ENCODE assay signal across 8 mouse cellular contexts in genomic region chrX:144688142-144688206, GRCm38 (mm10). TPM values are rescaled to one million over a fixed set of nuclear protein-coding genes. Genes with fewer than 3 reads are reported as not detected.
A peak's percentile ranks its signal among the peaks of the same experiment; 100 is the strongest.
DNase-seq lines count a peak whose midpoint lies in the region; ATAC-seq and TF ChIP-seq lines count a peak whose summit lies in the region.

TSS of gene Trpc5 (minus strand) at chrX:144688180.

- H3K4me3 ChIP-seq in megakaryocyte, embryonic 14.5 days (replicated peaks), result peak within 1 kb of the TSS; percentile 85
- H3K4me3 ChIP-seq in limb, embryonic 15.5 days, result peak within 1 kb of the TSS; percentile 40
- peak within 1 kb of the TSS; percentile 37 for H3K4me3 ChIP-seq in stomach, postnatal 0 days (ENCODE audit: low read depth, low read length)

- no peak within 1 kb of the TSS for H3K27ac ChIP-seq in limb, embryonic 15.5 days
- no peak within 1 kb of the TSS for H3K27ac ChIP-seq in stomach, postnatal 0 days (replicated peaks)

- H3K4me2 ChIP-seq in limb, embryonic 15.5 days, result peak within 1 kb of the TSS; percentile 61
- H3K4me2 ChIP-seq in stomach, postnatal 0 days (replicated peaks; ENCODE audit: low read depth), result peak within 1 kb of the TSS; percentile 63

- no peak for TF ChIP-seq EP300 in stomach, postnatal 0 days (optimal IDR thresholded peaks at IDR 0.05)

- no peak for ATAC-seq in megakaryocyte, adult 5-6 weeks (ENCODE audit: poor library complexity, severe bottlenecking)
- ATAC-seq in limb, embryonic 15.5 days (ENCODE audit: insufficient number of reproducible peaks, low FRiP score, low TSS enrichment, low read depth), result no peak
- ATAC-seq in stomach, postnatal 0 days (ENCODE audit: low FRiP score, low TSS enrichment), result no peak

- DNase-seq in embryo, embryonic 9.5 days (ENCODE audit: extremely low spot score), result peak; percentile 1
- DNase-seq in embryo, embryonic 10.5 days (ENCODE audit: low spot score), result no peak
- no peak for DNase-seq in stomach, postnatal 0 days (ENCODE audit: low spot score)
- DNase-seq in cerebellum, postnatal 4 days (ENCODE audit: low spot score in 2 of 2), result no peak
- DNase-seq in adipocyte (ENCODE audit: low spot score), result no peak

- no peaks in the 10 kb centered on the region for H3K36me3 ChIP-seq in megakaryocyte, embryonic 14.5 days (replicated peaks; ENCODE audit: low read length)
- no peaks in the 10 kb centered on the region for H3K36me3 ChIP-seq in limb, embryonic 15.5 days
- H3K36me3 ChIP-seq in stomach, postnatal 0 days (ENCODE audit: control insufficient read depth, insufficient read depth, low read length), result no peaks in the 10 kb centered on the region

- H3K9me3 ChIP-seq in megakaryocyte, embryonic 14.5 days, result no peaks in the 10 kb centered on the region
- H3K9me3 ChIP-seq in limb, embryonic 15.5 days, result no peaks in the 10 kb centered on the region
- H3K9me3 ChIP-seq in stomach, postnatal 0 days (ENCODE audit: control insufficient read depth, low read length), result no peaks in the 10 kb centered on the region

- 25% methylated on average over 1 of the region's 1 CpGs for WGBS in limb, embryonic 15.5 days
- WGBS in stomach, postnatal 0 days, result 13% methylated on average over 1 of the region's 1 CpGs

- TF ChIP-seq CTCF in stomach, postnatal 0 days (IDR thresholded peaks at IDR 0.05; ENCODE audit: low read depth), result no peak

- peaks cover 16% of the 10 kb centered on the region; the same call in 1 of the 2 replicates for H3K4me1 ChIP-seq in megakaryocyte, embryonic 14.5 days
- no peaks in the 10 kb centered on the region for H3K4me1 ChIP-seq in limb, embryonic 15.5 days
- H3K4me1 ChIP-seq in stomach, postnatal 0 days (replicated peaks; ENCODE audit: control insufficient read depth, insufficient read depth), result no peaks in the 10 kb centered on the region

- no peak within 1 kb of the TSS for H3K9ac ChIP-seq in limb, embryonic 15.5 days
- peak within 1 kb of the TSS; percentile 8; the same call in 1 of the 2 replicates for H3K9ac ChIP-seq in stomach, postnatal 0 days (ENCODE audit: low read length)

- H3K27me3 ChIP-seq in megakaryocyte, embryonic 14.5 days (replicated peaks), result peaks cover 53% of the 10 kb centered on the region
- H3K27me3 ChIP-seq in limb, embryonic 15.5 days, result peaks cover 48% of the 10 kb centered on the region
- no peaks in the 10 kb centered on the region for H3K27me3 ChIP-seq in stomach, postnatal 0 days (ENCODE audit: control insufficient read depth, insufficient read depth, low read length)

RNA-seq across cellular contexts. Expression of gene Trpc5, which starts in this region (rescaled TPM):
- polyA plus RNA-seq in megakaryocyte, embryonic 14.5 days (2012; ENCODE audit: insufficient read depth, low replicate concordance), result not detected in 2 replicates
- not detected in 2 replicates for total RNA-seq in megakaryocyte, adult 5-6 weeks (2015)
- not detected in 2 replicates for total RNA-seq in megakaryocyte, adult 5-6 weeks (2017)
- polyA plus RNA-seq in limb, embryonic 15.5 days (2015; fragmentation: Nextera tagmentation; extraction: Ambion mirVana), result 0.24 and 0.28 TPM in 2 replicates
- polyA plus RNA-seq in stomach, postnatal 0 days (2015; fragmentation: Nextera tagmentation; extraction: Ambion mirVana), result 0.05 TPM in 2 replicates
